Mouse (Mus musculus) heart, embryonic 13.5 days (tissue): ENCODE data around the gene Tbx21. TPM values are rescaled to one million over a fixed set of nuclear protein-coding genes. Genes with fewer than 3 reads are reported as not detected.
A peak's percentile ranks its signal among the peaks of the same experiment; 100 is the strongest.

Experiments
- ATAC-seq: fragments of 200-750 bp; cut with Nextera tagmentation; 2 replicates; pipeline ENCODE4 v1.8.0; 2017; ENCODE audit warnings: moderate TSS enrichment; ENCODE audit not compliant: insufficient number of reproducible peaks, low FRiP score, low TSS enrichment; ENCODE audit errors: extremely low read depth
- H3K27ac ChIP-seq: fragments of 300-500 bp; sonication (generic); replicated peaks from 2 replicates; pipeline ENCODE4 v1.5.1; 2015; ENCODE audit warnings: moderate library complexity, mild to moderate bottlenecking, inconsistent platforms
- H3K27me3 ChIP-seq: fragments of 300-500 bp; sonication (generic); replicated peaks from 2 replicates; pipeline ENCODE4 v1.6.1; 2015; ENCODE audit warnings: mild to moderate bottlenecking, inconsistent platforms
- H3K36me3 ChIP-seq: fragments of 300-500 bp; sonication (generic); 2 replicates; pipeline ENCODE4 v1.6.1; 2015; ENCODE audit warnings: mild to moderate bottlenecking, inconsistent platforms
- H3K4me1 ChIP-seq: fragments of 300-500 bp; sonication (generic); 2 replicates; pipeline ENCODE4 v1.6.1; 2015; ENCODE audit warnings: inconsistent platforms
- H3K4me2 ChIP-seq: fragments of 300-500 bp; sonication (generic); 2 replicates; pipeline ENCODE4 v1.6.1; 2015; ENCODE audit warnings: inconsistent platforms, mild to moderate bottlenecking, moderate library complexity
- H3K4me3 ChIP-seq: fragments of 300-500 bp; sonication (generic); 2 replicates; pipeline ENCODE4 v1.5.1; 2015; ENCODE audit warnings: moderate library complexity, mild to moderate bottlenecking, inconsistent platforms
- H3K9ac ChIP-seq: fragments of 300-500 bp; sonication (generic); 2 replicates; pipeline ENCODE4 v1.6.1; 2015; ENCODE audit warnings: inconsistent platforms, mild to moderate bottlenecking, moderate library complexity
- H3K9me3 ChIP-seq: fragments of 300-500 bp; sonication (generic); 2 replicates; pipeline ENCODE4 v1.6.1; 2016; ENCODE audit warnings: inconsistent platforms
- WGBS: fragments of 180-500 bp; shearing (Covaris S2); methylation state at CpG from one replicate; pipeline ENCODE4 v1.1.7; 2015; ENCODE audit warnings: mixed read lengths; 5-methylcytosine and 5-hydroxymethylcytosine counted together
- polyA plus RNA-seq: library from polyadenylated mRNA; unstranded; fragments of >200 nt; fragmentation: Nextera tagmentation; extraction: Ambion mirVana; gene quantifications from 2 replicates; pipeline ENCODE4 v1.2.1, GENCODE M21; 2015

Tbx21 gene
- polyA plus RNA-seq, 1 experiment from 2014 or later: not detected

DNA sequence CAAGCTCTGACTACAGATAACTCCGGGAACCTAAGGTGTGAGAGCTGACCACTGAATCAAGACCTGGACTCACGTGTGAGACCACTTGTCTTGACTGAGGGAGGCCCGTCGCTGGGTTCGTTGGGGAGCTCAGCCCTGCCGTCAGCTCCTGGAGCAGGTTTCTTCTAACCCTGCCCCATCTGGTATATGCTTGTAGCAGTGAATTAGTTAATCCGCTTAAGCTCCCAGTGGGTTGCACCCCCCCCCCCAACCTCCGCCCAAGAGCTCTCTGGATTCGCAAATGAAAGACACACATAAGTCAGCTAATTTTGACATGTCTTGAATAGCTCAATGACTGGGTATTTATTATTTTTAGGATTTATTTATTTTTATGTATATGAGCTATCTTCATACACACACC lies 34.8 kb downstream of the Tbx21 start:
- 20% methylated on average over 9 of the region's 9 CpGs for WGBS
- no peak overlapping the region for H3K4me3 ChIP-seq
- no peak overlapping the region for H3K9ac ChIP-seq
- peaks cover 5% of the 10 kb centered on the region; the same call in 1 of the 2 replicates for H3K9me3 ChIP-seq
- peaks cover 13% of the 10 kb centered on the region for H3K4me1 ChIP-seq
- no peaks in the 10 kb centered on the region for H3K36me3 ChIP-seq
- H3K27me3 ChIP-seq: peaks cover 34% of the 10 kb centered on the region
- ATAC-seq: no peak
- no peak overlapping the region for H3K27ac ChIP-seq
- no peak overlapping the region for H3K4me2 ChIP-seq

DNA sequence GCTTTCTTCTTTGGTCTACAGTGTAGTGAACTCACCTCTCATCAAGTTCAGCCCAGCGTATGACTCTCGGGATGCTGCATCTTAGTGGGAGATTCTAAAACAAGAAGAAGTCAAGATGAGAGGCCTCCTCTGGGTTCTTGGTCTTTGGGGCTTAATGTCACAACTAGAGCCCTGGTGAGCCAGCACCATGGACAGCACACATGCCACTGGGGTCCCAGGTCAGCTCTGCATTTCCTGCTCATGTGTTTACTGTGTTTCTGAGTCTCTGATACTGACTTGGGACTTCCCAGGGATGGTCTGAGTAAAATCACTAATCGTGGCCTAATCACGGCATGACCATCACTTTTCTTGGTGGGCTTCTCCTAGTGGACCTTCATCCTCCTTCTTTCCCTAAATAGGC lies 36.4 kb downstream of the Tbx21 start:
- no peak overlapping the region for H3K4me3 ChIP-seq
- H3K36me3 ChIP-seq: no peaks in the 10 kb centered on the region
- peaks cover 5% of the 10 kb centered on the region; the same call in 1 of the 2 replicates for H3K9me3 ChIP-seq
- WGBS: 33% methylated on average over 4 of the region's 4 CpGs
- no peak overlapping the region for H3K9ac ChIP-seq
- peaks cover 22% of the 10 kb centered on the region for H3K27me3 ChIP-seq
- ATAC-seq: no peak
- no peak overlapping the region for H3K27ac ChIP-seq
- no peak overlapping the region for H3K4me2 ChIP-seq
- H3K4me1 ChIP-seq: peaks cover 8% of the 10 kb centered on the region

DNA sequence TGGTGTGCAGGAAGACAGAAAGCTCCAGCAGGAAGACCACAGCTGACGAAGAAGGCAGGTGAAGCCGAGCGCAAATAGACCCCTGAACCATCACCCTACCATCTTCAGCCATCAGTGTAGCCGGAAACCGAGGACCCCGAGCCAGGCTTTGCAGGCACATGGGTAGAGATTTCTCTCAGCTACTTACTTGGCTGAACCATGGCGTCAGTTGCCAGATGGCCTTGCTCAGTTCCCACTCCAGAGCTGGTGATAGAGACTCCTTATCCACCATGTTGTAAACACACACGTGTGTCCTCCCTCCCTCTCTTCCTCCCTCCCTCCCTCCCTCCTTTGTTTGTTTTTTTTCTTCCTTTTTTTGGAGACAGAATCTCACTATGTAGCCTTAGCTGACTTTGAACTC lies 40.9 kb downstream of the Tbx21 start:
- no peak overlapping the region for H3K9ac ChIP-seq
- peaks cover 21% of the 10 kb centered on the region for H3K4me1 ChIP-seq
- no peak overlapping the region for H3K27ac ChIP-seq
- H3K9me3 ChIP-seq: no peaks in the 10 kb centered on the region
- no peak overlapping the region for H3K4me2 ChIP-seq
- no peak for ATAC-seq
- WGBS: 47% methylated on average over 8 of the region's 8 CpGs
- no peaks in the 10 kb centered on the region for H3K27me3 ChIP-seq
- H3K4me3 ChIP-seq: no peak overlapping the region
- H3K36me3 ChIP-seq: no peaks in the 10 kb centered on the region

DNA sequence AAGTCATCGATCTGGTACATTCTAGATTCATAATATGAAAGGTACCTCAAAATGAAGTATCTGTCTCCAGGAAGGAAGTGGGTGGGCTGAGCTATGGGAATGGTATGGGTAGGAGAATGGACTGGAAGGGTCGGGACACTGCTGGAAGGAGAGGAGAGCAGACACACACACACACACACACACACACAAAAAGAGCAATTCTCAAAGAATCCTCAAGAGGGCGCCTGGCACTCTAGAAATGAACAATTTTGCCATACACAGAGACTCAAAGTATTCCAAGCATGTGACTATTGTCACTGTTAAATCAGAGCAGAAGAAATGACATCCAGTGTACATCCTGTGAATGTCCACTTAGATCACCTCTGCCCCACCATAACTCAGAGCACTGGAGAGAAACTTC lies 42.6 kb downstream of the Tbx21 start:
- H3K4me1 ChIP-seq: peaks cover 21% of the 10 kb centered on the region
- H3K9ac ChIP-seq: no peak overlapping the region
- no peak for ATAC-seq
- no peak overlapping the region for H3K27ac ChIP-seq
- 29% methylated on average over 3 of the region's 3 CpGs for WGBS
- peaks cover 12% of the 10 kb centered on the region for H3K36me3 ChIP-seq
- no peak overlapping the region for H3K4me3 ChIP-seq
- no peaks in the 10 kb centered on the region for H3K9me3 ChIP-seq
- no peak overlapping the region for H3K4me2 ChIP-seq
- no peaks in the 10 kb centered on the region for H3K27me3 ChIP-seq

DNA sequence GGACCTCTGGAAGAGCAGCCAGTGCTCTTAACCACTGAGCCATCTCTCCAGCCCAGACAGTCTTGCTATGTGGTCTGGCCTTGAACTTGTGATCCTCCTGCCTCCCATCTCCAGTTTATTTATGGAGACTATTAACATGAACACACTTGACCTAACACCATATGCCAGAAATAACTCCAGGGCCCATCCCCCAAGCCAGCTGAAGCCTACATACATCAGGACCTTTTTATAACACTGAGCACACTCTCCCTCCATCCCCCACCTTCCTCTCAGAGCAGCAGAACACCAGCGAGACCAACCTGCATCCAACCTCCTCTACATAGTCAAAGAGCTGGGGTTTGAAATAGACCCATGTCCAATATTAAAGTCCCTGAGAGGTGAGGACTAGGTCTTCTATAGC lies 44.0 kb downstream of the Tbx21 start:
- H3K9ac ChIP-seq: 0 out of 2 replicates have a peak overlapping the region, but pooled peaks have one; percentile 8
- H3K4me2 ChIP-seq: no peak overlapping the region
- no peaks in the 10 kb centered on the region for H3K9me3 ChIP-seq
- no peak overlapping the region for H3K4me3 ChIP-seq
- H3K4me1 ChIP-seq: peaks cover 21% of the 10 kb centered on the region
- 19% methylated on average over 1 of the region's 1 CpGs for WGBS
- H3K27me3 ChIP-seq: no peaks in the 10 kb centered on the region
- peaks cover 21% of the 10 kb centered on the region for H3K36me3 ChIP-seq
- ATAC-seq: peak; percentile 64
- peak overlapping the region; percentile 55 for H3K27ac ChIP-seq

DNA sequence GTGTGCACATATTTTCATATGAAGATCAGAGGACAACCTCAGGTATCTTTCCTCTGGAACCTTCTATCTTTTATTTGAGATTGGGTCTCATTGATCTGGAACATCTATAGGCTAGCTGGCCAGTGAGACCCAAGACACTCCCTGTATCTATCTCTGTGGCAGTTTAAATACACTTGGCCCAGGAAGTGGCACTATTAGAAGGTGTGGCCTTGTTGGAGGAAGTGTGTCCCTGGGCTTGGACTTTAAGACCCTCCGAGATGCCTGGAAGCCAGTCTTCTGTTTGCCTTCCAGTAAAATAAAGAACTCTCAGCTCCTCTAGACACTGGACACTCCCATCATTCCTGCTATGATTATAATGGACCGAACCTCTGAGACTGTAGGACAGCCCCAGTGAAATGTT lies 45.4 kb downstream of the Tbx21 start:
- H3K4me3 ChIP-seq: no peak overlapping the region
- 79% methylated on average over 2 of the region's 2 CpGs for WGBS
- H3K27me3 ChIP-seq: no peaks in the 10 kb centered on the region
- no peaks in the 10 kb centered on the region for H3K9me3 ChIP-seq
- no peak overlapping the region for H3K4me2 ChIP-seq
- no peak overlapping the region for H3K27ac ChIP-seq
- peaks cover 25% of the 10 kb centered on the region for H3K36me3 ChIP-seq
- peaks cover 31% of the 10 kb centered on the region for H3K4me1 ChIP-seq
- ATAC-seq: no peak
- H3K9ac ChIP-seq: no peak overlapping the region

DNA sequence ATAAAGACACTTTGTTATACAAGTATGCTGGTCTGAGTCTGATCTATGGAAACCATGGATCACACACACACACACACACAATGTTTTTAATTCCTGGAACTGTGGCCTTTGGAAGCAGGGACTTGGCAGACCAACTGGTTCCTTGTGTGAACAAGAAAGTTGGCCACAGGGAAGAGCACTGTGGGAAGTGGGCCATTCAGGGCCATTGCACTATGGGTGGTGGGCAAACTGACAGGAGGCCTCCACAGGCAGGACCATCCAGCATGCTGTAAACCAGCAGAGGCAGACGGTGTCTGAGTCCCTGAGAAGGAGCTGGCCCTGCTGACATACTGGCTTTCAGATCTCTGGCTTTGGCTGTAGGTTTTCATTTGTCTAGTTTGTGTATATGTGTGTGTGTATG lies 45.8 kb downstream of the Tbx21 start:
- H3K4me2 ChIP-seq: no peak overlapping the region
- H3K9me3 ChIP-seq: no peaks in the 10 kb centered on the region
- H3K4me1 ChIP-seq: peaks cover 31% of the 10 kb centered on the region
- no peaks in the 10 kb centered on the region for H3K27me3 ChIP-seq
- no peak overlapping the region for H3K27ac ChIP-seq
- H3K4me3 ChIP-seq: no peak overlapping the region
- H3K9ac ChIP-seq: no peak overlapping the region
- peaks cover 27% of the 10 kb centered on the region for H3K36me3 ChIP-seq
- ATAC-seq: no peak
- 78% methylated on average over 1 of the region's 1 CpGs for WGBS

DNA sequence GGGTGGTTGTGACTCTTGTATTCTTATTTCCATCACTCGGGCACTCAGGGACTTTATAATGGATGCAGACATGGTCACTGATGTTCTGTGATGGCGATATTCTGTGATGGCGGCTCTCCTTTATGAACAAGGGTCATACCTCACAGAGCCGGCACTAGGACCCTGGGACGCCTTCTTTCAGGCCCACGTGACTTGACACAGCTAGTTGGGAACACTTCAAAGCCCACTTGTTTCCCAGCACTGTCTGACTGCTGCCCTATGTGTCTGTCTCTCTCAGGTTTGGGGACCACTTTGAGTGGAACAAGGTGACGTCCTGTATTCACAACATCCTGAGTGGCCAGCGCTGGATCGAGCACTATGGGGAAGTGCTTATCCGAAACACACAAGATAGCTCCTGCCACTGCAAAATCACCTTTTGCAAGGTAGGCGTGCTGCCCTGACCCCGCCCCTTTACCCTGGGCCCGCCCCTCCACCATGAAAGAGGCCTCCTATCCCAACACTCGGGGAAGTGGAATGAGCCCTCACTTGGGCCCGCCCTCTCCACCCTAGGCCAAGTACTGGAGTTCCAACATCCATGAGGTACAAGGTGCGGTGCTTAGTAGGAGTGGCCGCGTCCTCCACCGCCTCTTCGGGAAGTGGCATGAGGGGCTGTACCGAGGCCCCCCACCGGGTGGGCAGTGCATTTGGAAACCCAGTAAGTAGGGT lies 48.3 kb downstream of the Tbx21 start:
- H3K4me2 ChIP-seq: no peak overlapping the region
- peaks cover 31% of the 10 kb centered on the region for H3K4me1 ChIP-seq
- no peaks in the 10 kb centered on the region for H3K9me3 ChIP-seq
- no peak overlapping the region for H3K9ac ChIP-seq
- WGBS: 47% methylated on average over 22 of the region's 22 CpGs
- H3K27ac ChIP-seq: no peak overlapping the region
- no peak overlapping the region for H3K4me3 ChIP-seq
- no peak for ATAC-seq
- H3K36me3 ChIP-seq: peaks cover 42% of the 10 kb centered on the region
- H3K27me3 ChIP-seq: no peaks in the 10 kb centered on the region

DNA sequence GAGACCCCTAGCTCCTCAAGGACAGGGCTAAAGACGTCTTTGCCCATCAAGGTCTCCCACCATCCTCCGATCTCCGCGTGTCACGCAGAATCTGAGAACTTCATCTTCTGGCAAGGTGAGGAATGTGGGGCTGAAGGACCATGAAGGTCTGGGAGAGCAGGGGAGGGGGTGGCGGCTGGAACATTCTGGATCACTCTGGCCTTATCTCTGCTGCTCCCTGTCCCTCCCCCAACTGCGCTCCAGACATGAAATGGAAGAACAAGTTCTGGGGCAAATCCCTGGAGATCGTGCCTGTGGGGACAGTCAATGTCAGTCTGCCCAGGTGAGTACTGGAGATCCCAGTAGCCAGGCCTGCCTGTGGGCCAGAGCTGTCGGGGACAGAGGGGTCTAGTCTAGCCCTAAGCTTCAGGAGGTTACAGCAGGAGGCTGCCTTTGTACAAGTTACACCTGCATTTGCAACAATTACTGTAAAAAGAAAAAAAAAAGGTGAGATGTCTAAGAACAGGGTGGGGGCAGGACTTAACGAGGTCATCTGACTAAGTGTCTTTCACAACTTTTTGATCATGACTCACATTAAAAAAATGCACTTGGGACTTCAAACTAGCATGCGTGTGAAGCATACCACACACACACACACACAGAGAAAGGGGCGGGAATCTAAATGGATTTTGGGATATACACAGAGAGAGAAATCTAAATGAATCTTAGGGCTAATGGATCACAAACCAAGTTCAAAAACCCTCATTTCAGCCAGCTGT lies 49.4 kb downstream of the Tbx21 start:
- no peak for ATAC-seq
- Histone ChIP-seq H3K9ac (0 out of 2 replicates have a peak overlapping the region, but pooled peaks have one; percentile 28), H3K36me3 (peaks cover 53% of the 10 kb centered on the region), H3K9me3 (no peaks in the 10 kb centered on the region), H3K27me3 (no peaks in the 10 kb centered on the region), H3K4me1 (peaks cover 21% of the 10 kb centered on the region), H3K4me3 (no peak overlapping the region), H3K27ac (no peak overlapping the region), H3K4me2 (no peak overlapping the region)
- 61% methylated on average over 12 of the region's 12 CpGs for WGBS

DNA sequence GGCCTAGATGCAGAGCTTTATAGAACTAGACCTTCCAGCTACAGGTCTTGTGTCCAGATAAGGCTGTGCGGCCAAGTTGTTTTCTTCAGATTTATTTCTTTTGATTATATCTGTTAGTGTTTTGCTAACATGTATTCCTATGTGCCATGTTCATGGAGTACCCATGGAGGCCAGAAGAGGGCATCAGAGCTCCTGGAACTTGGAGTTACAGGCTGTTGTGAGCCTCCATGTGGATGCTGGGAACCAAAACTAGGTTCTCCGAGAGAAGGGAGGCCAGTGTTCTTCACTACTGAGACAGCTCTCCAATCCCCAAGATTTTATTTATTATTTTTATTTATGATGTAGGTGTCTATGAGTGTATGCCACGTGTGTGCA lies 51.2 kb downstream of the Tbx21 start:
- Histone ChIP-seq H3K9ac (no peak overlapping the region), H3K27ac (peak overlapping the region; percentile 40; the same call in 1 of the 2 replicates), H3K4me3 (no peak overlapping the region), H3K9me3 (no peaks in the 10 kb centered on the region), H3K27me3 (no peaks in the 10 kb centered on the region), H3K36me3 (peaks cover 70% of the 10 kb centered on the region), H3K4me2 (no peak overlapping the region), H3K4me1 (peaks cover 18% of the 10 kb centered on the region)
- WGBS: 73% methylated on average over 3 of the region's 3 CpGs
- no peak for ATAC-seq

DNA sequence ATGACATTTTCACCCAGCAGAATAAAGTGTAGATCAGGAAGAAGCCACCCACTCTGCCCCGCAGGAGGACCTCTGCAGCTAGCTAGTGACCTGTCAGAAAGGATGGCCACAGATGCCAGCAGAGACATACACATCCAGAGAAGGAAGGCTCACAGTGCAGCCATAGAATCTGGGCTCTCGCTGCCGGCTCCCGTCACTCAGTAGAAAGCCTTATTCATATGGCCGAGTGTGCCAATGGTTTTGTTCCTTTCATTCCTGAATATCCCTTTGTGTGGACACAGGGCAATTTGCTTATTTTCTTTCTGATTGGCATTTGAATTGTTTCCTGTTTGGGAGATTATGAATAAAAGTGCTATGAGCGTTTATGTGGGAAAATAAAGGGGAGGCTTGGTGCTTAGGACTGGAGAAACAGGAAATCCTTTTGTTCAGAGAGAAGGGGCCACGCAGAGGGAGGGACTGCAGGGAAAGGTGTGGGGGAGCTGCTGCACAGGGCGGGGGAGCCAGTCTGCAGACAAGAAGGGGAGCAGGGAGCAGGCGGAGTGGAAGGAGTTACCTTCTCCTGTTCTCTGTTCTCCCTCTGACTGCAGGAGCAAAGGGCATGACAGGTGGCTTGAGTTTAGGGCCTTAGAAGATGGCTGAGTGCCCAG lies 51.7 kb downstream of the Tbx21 start:
- peaks cover 69% of the 10 kb centered on the region for H3K36me3 ChIP-seq
- peaks cover 18% of the 10 kb centered on the region for H3K4me1 ChIP-seq
- no peak overlapping the region for H3K4me3 ChIP-seq
- H3K27me3 ChIP-seq: no peaks in the 10 kb centered on the region
- no peak for ATAC-seq
- H3K27ac ChIP-seq: peak overlapping the region; percentile 40; the same call in 1 of the 2 replicates
- no peaks in the 10 kb centered on the region for H3K9me3 ChIP-seq
- 50% methylated on average over 9 of the region's 9 CpGs for WGBS
- no peak overlapping the region for H3K4me2 ChIP-seq
- no peak overlapping the region for H3K9ac ChIP-seq
